Mouse (Mus musculus) heart, postnatal 25 days (tissue): ENCODE measurements around the gene Piga. TPM values are rescaled to one million over a fixed set of nuclear protein-coding genes. Genes with fewer than 3 reads are reported as not detected.

Experiments used
- DNase-seq: peaks from one replicate; pipeline ENCODE4 v3.0.0; 2022; ENCODE audit warnings: low spot score
- intact Hi-C: fragments of 180-260 bp; cut with DNase I; formaldehyde crosslinking; loops from one replicate; pipeline ENCODE4 v1.15.1; 2025
- total RNA-seq, 2 experiments: library from RNA; stranded (reverse); gene quantifications; 2 replicates each; pipeline ENCODE4 v1.2.3; 2021

The Piga gene
- total RNA-seq, 2 experiments from 2014 or later = 2.3 to 3.1 TPM

DNA sequence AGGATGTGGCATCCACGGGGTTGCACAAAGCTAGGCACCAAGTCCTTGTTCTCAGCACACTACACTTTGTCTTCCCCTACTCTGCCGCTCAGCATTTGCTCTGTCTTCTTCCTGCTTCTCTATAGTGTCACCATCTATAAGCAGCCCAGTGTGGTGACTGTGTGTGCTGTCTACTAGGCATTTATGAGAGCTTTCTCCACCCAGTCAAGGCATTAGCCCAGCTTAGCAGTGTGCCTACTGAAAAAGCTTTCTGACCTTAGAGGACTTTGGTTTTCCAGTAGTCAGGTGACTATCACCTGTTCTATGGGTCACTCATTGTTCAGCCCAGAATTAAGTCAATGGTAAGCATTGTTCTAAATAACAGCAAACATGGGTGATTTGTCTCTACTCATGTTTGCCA lies 11.5 kb downstream of the Piga start:
- DNase-seq = no peak
- intact Hi-C loops = no loop called here

- intact Hi-C loops = no loop called here
Measured at GRCm38 (mm10) chrX:164431541-164431940, 12.0 kb downstream of the Piga start.

GRCm38 (mm10) chrX:164432682-164433081 lies 13.1 kb downstream of the Piga start:
- DNase-seq = no peak
- intact Hi-C loops = no loop called here

More at GRCm38 (mm10) chrX:164431541-164431940, 12.0 kb downstream of the Piga start:
- no peak for DNase-seq

- intact Hi-C loops = no loop called here
- DNase-seq = no peak
Measured at GRCm38 (mm10) chrX:164436709-164437108, 17.1 kb downstream of the Piga start, which contains the start of gene Asb11. TSS of gene Asb11 (plus strand) at chrX:164436994.

GRCm38 (mm10) chrX:164439462-164439861 lies 19.9 kb downstream of the Piga start:
- intact Hi-C loops = no loop called here
- no peak for DNase-seq

- intact Hi-C loops = no loop called here
- no peak for DNase-seq
Measured at GRCm38 (mm10) chrX:164440140-164440539, 20.6 kb downstream of the Piga start.

DNA sequence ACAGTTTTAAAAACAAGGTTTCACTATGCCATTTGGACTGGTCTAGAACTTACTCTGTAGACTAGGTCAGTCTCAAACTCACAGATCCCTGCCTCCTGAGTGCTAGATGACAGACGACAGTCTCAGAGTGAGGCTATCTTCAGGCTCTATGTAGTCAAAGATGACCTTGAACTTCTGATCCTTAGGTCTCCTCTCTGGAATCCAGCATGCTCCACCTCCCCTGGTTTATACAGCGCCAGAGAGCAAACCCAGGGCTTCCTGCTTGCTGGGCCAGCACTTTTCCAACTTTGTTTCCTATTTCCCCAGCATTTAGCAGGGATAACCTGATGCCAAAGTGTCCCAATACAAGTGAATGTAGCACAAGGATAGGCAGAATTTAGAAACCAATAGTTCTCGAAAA lies 21.1 kb downstream of the Piga start:
- no peak for DNase-seq

DNA sequence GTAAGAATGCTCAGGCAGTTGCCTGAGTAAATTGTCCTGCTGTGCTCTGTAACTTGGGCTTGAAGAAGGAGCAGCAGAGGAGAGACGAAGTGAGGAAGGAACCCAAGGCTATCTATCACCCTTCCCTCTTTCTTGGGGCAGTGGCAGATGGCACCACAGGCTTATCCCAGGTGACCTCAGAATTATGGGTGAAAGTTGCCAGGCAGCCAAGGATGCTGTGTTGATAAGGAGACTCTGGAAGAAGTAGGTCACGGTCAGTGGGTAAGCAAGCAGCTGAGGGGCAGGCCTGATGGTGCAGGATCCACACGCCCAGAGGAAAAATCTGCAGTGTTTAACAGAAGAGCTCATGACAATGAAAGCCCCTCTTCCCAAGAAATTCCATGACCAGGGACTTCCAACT lies 21.7 kb downstream of the Piga start:
- DNase-seq = no peak
- intact Hi-C loops = no loop called here

More for the DNA sequence above, 21.1 kb downstream of the Piga start:
- intact Hi-C loops = no loop called here

GRCm38 (mm10) chrX:164445601-164446000 lies 26.0 kb downstream of the Piga start:
- DNase-seq = no peak
- intact Hi-C loops = loop anchor here (5.0 kb wide), 1 partner anchor 48 kb away; no protein-coding TSS in a partner anchor

DNA sequence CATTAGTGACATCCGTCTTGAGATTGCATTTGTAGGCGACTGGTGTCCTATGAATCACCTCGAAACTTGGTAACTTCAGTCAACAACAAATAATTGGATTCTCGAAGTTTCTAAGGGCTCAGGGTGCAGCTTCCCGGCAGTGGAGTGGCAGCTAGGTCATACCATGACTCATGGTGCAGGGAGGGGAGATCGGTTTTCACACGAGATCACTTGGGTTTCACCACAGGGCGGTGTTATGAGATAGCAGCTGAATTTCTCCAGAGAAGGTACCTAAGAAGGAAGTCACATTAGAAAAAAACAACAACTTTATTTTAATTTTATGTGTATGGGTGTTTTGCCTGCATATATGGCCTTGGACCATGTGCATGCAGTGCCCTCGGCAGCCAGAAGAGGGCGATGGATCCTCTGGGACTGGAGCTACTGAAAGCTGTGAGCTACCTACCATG lies 26.5 kb downstream of the Piga start:
- intact Hi-C loops = loop anchor here (5.0 kb wide), 1 partner anchor 49 kb away; no protein-coding TSS in a partner anchor
- no peak for DNase-seq

DNA sequence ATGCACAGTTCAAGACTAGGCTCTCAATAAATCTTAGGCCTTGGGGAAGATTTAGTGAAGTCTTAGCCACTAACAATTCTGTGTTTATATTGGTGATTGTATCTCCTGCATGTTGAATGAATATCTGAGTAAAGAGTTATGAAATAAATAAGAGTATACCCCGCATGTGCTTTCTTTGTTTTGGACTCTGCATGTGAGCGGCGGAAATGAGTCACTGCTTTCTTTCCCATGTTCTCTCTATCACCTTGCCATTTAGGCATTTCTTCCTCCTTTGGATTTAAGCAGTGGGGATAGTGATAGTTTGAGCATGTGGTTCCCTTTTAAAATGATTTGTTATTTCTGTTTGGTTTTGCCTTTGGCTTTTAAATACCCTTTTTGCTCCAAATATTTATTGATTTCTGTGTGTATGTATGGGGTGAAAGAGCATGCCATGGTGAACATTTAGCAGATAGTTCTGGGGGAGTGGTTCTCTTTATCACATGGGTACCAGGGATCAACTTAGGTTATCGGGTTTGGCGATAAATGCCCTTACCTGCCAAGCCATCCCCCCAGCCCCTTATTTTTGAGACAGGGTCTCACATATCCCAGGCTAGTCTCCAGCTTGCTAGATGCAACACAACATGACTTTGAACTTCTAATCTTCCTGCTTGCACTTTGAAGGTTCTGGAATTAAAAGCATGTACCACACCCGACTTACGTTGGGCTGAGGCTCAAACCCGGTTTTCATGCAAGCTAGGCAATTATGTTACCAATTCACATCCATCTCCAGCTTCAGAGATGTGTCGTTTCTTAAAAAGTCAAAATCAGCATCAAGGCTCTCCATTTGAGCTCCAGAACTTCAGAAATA lies 27.5 kb downstream of the Piga start:
- DNase-seq = no peak
- intact Hi-C loops = loop anchor here (5.0 kb wide), 1 partner anchor 50 kb away; no protein-coding TSS in a partner anchor

DNA sequence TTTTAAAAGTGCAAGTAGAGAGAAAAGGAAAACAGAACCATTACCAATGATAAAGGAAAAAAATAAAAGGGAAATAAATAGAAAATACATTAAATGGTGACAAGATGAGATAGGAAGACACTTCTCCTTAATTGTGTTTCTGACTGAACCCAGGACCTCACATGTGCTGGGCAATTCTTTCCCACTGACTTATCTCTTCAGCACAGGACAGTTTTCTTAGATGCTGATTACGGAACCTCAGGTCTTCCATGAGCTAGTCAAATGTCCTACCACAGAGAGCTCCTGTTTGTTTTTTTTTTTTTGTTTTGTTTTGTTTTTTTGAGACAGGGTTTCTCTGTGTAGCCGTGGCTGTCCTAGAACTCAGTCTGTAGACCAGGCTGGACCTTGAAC lies 28.1 kb downstream of the Piga start:
- no peak for DNase-seq
- intact Hi-C loops = loop anchor here (5.0 kb wide), 1 partner anchor 50 kb away; no protein-coding TSS in a partner anchor

- DNase-seq = no peak
Measured at GRCm38 (mm10) chrX:164449201-164449600, 29.6 kb downstream of the Piga start.

DNA sequence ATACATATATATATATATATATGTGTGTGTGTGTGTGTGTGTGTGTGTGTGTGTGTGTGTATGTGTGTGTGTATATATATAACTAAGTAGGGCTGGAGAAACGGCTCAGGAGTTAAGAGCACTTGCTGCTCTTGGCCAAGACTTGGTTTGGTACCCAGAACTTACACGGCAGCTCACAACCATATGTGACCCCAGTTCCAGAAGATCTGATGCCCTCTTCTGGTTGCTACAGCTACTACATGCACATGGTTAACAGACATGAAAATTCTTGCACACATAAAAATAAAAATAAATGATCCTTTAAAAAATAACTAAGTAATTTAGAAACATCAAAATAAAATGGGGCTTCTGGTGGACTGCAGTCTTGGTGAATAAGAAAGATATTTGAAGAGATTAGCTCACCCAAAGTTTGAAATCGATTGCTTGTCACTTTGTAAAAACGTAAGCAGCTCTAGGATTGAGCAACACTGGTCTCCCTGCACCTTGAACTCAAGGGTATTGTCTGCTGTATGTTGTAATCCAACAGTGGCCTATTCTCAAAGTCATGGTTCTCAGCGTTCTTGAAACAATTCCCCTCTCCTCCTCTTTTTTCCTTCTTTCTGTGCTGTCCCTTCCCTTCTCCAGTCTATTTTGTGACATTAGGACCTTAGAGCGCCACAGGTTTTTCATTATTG lies 39.8 kb downstream of the Piga start:
- no peak for DNase-seq
- intact Hi-C loops = no loop called here

More at GRCm38 (mm10) chrX:164449201-164449600, 29.6 kb downstream of the Piga start:
- intact Hi-C loops = loop anchor here (1.0 to 5.0 kb wide), 2 partner anchors 52 to 266 kb away; no protein-coding TSS in a partner anchor

Other genes starting within 250 kb of the Piga start
- 1 to 10 TPM; 2.4 to 3.2 TPM for gene Bmx, start 161.6 kb upstream of the Piga start, total RNA-seq
- gene Pir, start 150.4 kb upstream of the Piga start, total RNA-seq = 1 to 10 TPM; 3.4 to 3.6 TPM
- 1 to 10 TPM; 1.3 to 1.7 TPM for gene Vegfd, start 46.4 kb upstream of the Piga start, total RNA-seq
- 100 to 1,000 TPM in 1 of 2 experiments, 10 to 100 TPM in 1; 97.6 to 139 TPM for gene Asb11, start 17.2 kb downstream of the Piga start, total RNA-seq
- gene Asb9, start 86.5 kb downstream of the Piga start, total RNA-seq = not detected